Mouse (Mus musculus) MEL (cell line): ENCODE data around the gene 1700113H08Rik. TPM values are rescaled to one million over a fixed set of nuclear protein-coding genes. Genes with fewer than 3 reads are reported as not detected.

ENCODE experiments used
- DNase-seq: peaks from one replicate; pipeline ENCODE4 v3.0.0; 2011; ENCODE audit warnings: low read depth, low spot score
- H3K27ac ChIP-seq: 2 replicates; pipeline ENCODE4 v1.5.1; 2012; ENCODE audit warnings: low read depth, mild to moderate bottlenecking, control low read depth, low read length, moderate library complexity; ENCODE audit not compliant: control insufficient read depth
- H3K27me3 ChIP-seq, 2 experiments: fragments of 150-350 bp in 1 of 2; sonication (generic) in 1 of 2; 2 replicates each; pipeline ENCODE4 v1.6.1; 2012; ENCODE audit warnings: low read length in 2 of 2, mild to moderate bottlenecking in 2 of 2, improper control_type of control experiment in 1 of 2, moderate library complexity in 1 of 2; ENCODE audit not compliant: insufficient read depth in 2 of 2, control insufficient read depth in 1 of 2
- H3K36me3 ChIP-seq, 2 experiments: 2 replicates each; pipeline ENCODE4 v1.6.1; 2012 to 2014; ENCODE audit warnings: low read length in 2 of 2, improper control_type of control experiment in 1 of 2, inconsistent platforms in 1 of 2, mild to moderate bottlenecking in 1 of 2; ENCODE audit not compliant: insufficient read depth in 2 of 2, control insufficient read depth in 1 of 2
- H3K4me1 ChIP-seq, 2 experiments: fragments of 150-350 bp in 1 of 2; sonication (generic) in 1 of 2; 2 replicates each; pipeline ENCODE4 v1.6.1; 2012; ENCODE audit warnings: low read length in 2 of 2, improper control_type of control experiment in 1 of 2, mild to moderate bottlenecking in 1 of 2; ENCODE audit not compliant: insufficient read depth in 2 of 2, control insufficient read depth in 1 of 2
- H3K4me3 ChIP-seq, 2 experiments: fragments of 150-350 bp in 1 of 2; sonication (generic) in 1 of 2; 2 replicates each; pipeline ENCODE4 v1.5.1; 2012; ENCODE audit warnings: low read depth in 2 of 2, low read length in 2 of 2, mild to moderate bottlenecking in 2 of 2, moderate library complexity in 2 of 2, control low read depth in 1 of 2, improper control_type of control experiment in 1 of 2; ENCODE audit not compliant: control insufficient read depth in 1 of 2, insufficient read depth in 1 of 2
- H3K79me2 ChIP-seq: 2 replicates; pipeline ENCODE4 v1.6.1; 2012; ENCODE audit warnings: mild to moderate bottlenecking, low read length, moderate library complexity; ENCODE audit not compliant: control insufficient read depth, poor library complexity, insufficient read depth
- H3K9ac ChIP-seq: 2 replicates; pipeline ENCODE4 v1.6.1; 2012; ENCODE audit warnings: low read depth, mild to moderate bottlenecking, control low read depth, low read length, moderate library complexity; ENCODE audit not compliant: control insufficient read depth, poor library complexity, severe bottlenecking
- H3K9me3 ChIP-seq: fragments of 150-350 bp; sonication (generic); replicated peaks from 2 replicates; pipeline ENCODE4 v1.6.1; 2012; ENCODE audit warnings: mild to moderate bottlenecking, low read length, improper control_type of control experiment, moderate library complexity; ENCODE audit not compliant: insufficient read depth
- CHD2 ChIP-seq: IDR thresholded peaks from 2 replicates; pipeline ENCODE4 v1.6.1; 2011; ENCODE audit warnings: low read length, improper control_type of control experiment
- CTCF ChIP-seq, 3 experiments: IDR thresholded peaks in 2 of 3; conservative IDR thresholded peaks in 1 of 3; 2 replicates each; pipeline ENCODE4 v1.5.1; 2011 to 2012; ENCODE audit warnings: low read length in 3 of 3, low read depth in 2 of 3, mild to moderate bottlenecking in 2 of 3, improper control_type of control experiment in 1 of 3, inconsistent platforms in 1 of 3, mixed read lengths in 1 of 3, moderate library complexity in 1 of 3; ENCODE audit not compliant: control insufficient read depth in 1 of 3, insufficient read depth in 1 of 3, poor library complexity in 1 of 3, severe bottlenecking in 1 of 3
- ELF1 ChIP-seq: IDR thresholded peaks from 2 replicates; pipeline ENCODE4 v1.6.1; 2014; ENCODE audit warnings: low read depth, mild to moderate bottlenecking, inconsistent platforms, low read length, improper control_type of control experiment, moderate library complexity
- ETS1 ChIP-seq: IDR thresholded peaks from 2 replicates; pipeline ENCODE4 v1.6.1; 2012; ENCODE audit warnings: low read depth, mild to moderate bottlenecking, inconsistent platforms, low read length, improper control_type of control experiment, moderate library complexity
- GATA1 ChIP-seq: IDR thresholded peaks from 2 replicates; pipeline ENCODE4 v1.6.1; 2011; ENCODE audit warnings: low read depth, low read length, improper control_type of control experiment
- HCFC1 ChIP-seq: IDR thresholded peaks from 2 replicates; pipeline ENCODE4 v1.6.1; 2012; ENCODE audit warnings: low read depth, mild to moderate bottlenecking, inconsistent platforms, low read length, improper control_type of control experiment, moderate library complexity
- MAZ ChIP-seq: IDR thresholded peaks from 2 replicates; pipeline ENCODE4 v1.6.1; 2012; ENCODE audit warnings: low read depth, mild to moderate bottlenecking, inconsistent platforms, low read length, improper control_type of control experiment
- MYB ChIP-seq: IDR thresholded peaks from 2 replicates; pipeline ENCODE4 v1.6.1; 2011; ENCODE audit warnings: mild to moderate bottlenecking, low read depth, low read length, improper control_type of control experiment
- POLR2A ChIP-seq, 2 experiments: IDR thresholded peaks; 2 replicates each; pipeline ENCODE4 v1.6.1; 2011 to 2012; ENCODE audit warnings: low read length in 2 of 2, mild to moderate bottlenecking in 2 of 2, control low read depth in 1 of 2, improper control_type of control experiment in 1 of 2, low read depth in 1 of 2, moderate library complexity in 1 of 2; ENCODE audit not compliant: control insufficient read depth in 1 of 2, insufficient read depth in 1 of 2, poor library complexity in 1 of 2
- POLR2AphosphoS2 ChIP-seq: IDR thresholded peaks from 2 replicates; pipeline ENCODE4 v1.6.1; 2011; ENCODE audit warnings: low read length, improper control_type of control experiment
- POLR2AphosphoS5 ChIP-seq: IDR thresholded peaks from 2 replicates; pipeline ENCODE4 v1.6.1; 2012; ENCODE audit warnings: low read depth, borderline replicate concordance, mild to moderate bottlenecking, inconsistent platforms, low read length, moderate library complexity, mixed read lengths
- RAD21 ChIP-seq: IDR thresholded peaks from 2 replicates; pipeline ENCODE4 v1.6.1; 2011; ENCODE audit warnings: mild to moderate bottlenecking, low read depth, low read length, improper control_type of control experiment
- RCOR1 ChIP-seq: IDR thresholded peaks from 2 replicates; pipeline ENCODE4 v1.6.1; 2012; ENCODE audit warnings: low read depth, mild to moderate bottlenecking, inconsistent platforms, low read length, improper control_type of control experiment
- SMC3 ChIP-seq: IDR thresholded peaks from 2 replicates; pipeline ENCODE4 v1.6.1; 2011; ENCODE audit warnings: low read depth, low read length, improper control_type of control experiment
- TBP ChIP-seq: IDR thresholded peaks from 2 replicates; pipeline ENCODE4 v1.8.0; 2011; ENCODE audit warnings: low read depth, low read length, improper control_type of control experiment
- TCF12 ChIP-seq: IDR thresholded peaks from 2 replicates; pipeline ENCODE4 v1.6.1; 2014; ENCODE audit warnings: low read depth, mild to moderate bottlenecking, inconsistent platforms, low read length, improper control_type of control experiment, moderate library complexity
- USF1 ChIP-seq: IDR thresholded peaks from 2 replicates; pipeline ENCODE4 v1.6.1; 2014; ENCODE audit warnings: low read depth, mild to moderate bottlenecking, inconsistent platforms, low read length, improper control_type of control experiment, moderate library complexity
- USF2 ChIP-seq, 2 experiments: IDR thresholded peaks; 2 replicates each; pipeline ENCODE4 v1.6.1; 2011 to 2012; ENCODE audit warnings: improper control_type of control experiment in 2 of 2, low read length in 2 of 2, borderline replicate concordance in 1 of 2, inconsistent platforms in 1 of 2, low read depth in 1 of 2, mild to moderate bottlenecking in 1 of 2; ENCODE audit not compliant: insufficient read depth in 1 of 2
- ZMIZ1 ChIP-seq: IDR thresholded peaks from 2 replicates; pipeline ENCODE4 v1.6.1; 2012; ENCODE audit warnings: low read depth, mild to moderate bottlenecking, inconsistent platforms, low read length, improper control_type of control experiment, moderate library complexity
- ZNF384 ChIP-seq: IDR thresholded peaks from 2 replicates; pipeline ENCODE4 v1.6.1; 2012; ENCODE audit warnings: low read depth, mild to moderate bottlenecking, inconsistent platforms, low read length, improper control_type of control experiment
- polyA plus RNA-seq, 2 experiments: library from polyadenylated mRNA; stranded (reverse) in 1 of 2; unstranded in 1 of 2; fragments of >175 nt in 1 of 2; fragments of >200 nt in 1 of 2; gene quantifications; 2 replicates each; pipeline versions ENCODE4 v1.2.1 to v1.2.4; 2012; ENCODE audit warnings: low replicate concordance in 2 of 2, low read depth in 1 of 2; ENCODE audit not compliant: insufficient read length in 2 of 2, insufficient read depth in 1 of 2, missing spikeins in 1 of 2
- total RNA-seq: library from RNA; depleted of rRNA; stranded (reverse); fragments of 300-350 nt; gene quantifications from 2 replicates; pipeline ENCODE4 v1.2.3, GENCODE M21; 2012

The 1700113H08Rik gene
- total and polyA plus RNA-seq, 3 experiments = not detected

GRCm38 (mm10) chr10:87041265-87041664 lies 16.6 kb upstream of the 1700113H08Rik start:
- Histone ChIP-seq H3K36me3 (no peaks in the 10 kb centered on the region), H3K4me3 (no peak overlapping the region), H3K9ac (no peak overlapping the region), H3K79me2 (no peaks in the 10 kb centered on the region), H3K27ac (no peak overlapping the region), H3K4me1 (no peaks in the 10 kb centered on the region), H3K9me3 (no peaks in the 10 kb centered on the region), H3K27me3 (no peaks in the 10 kb centered on the region; a peak in 2 of 4 replicates)
- DNase-seq = no peak
- TF ChIP-seq RAD21 = no peak
- no peak for TF ChIP-seq ETS1
- no peak for TF ChIP-seq CTCF (IDR thresholded peaks at IDR 0.05 in 2 of 3, conservative IDR thresholded peaks at IDR 0.05 in 1 of 3; ENCODE audit: control insufficient read depth in 1 of 3, insufficient read depth in 1 of 3, low read depth in 2 of 3, low read length in 3 of 3, poor library complexity in 1 of 3, severe bottlenecking in 1 of 3)
- no peak for TF ChIP-seq GATA1
- TF ChIP-seq SMC3 = no peak
- TF ChIP-seq ELF1 = no peak
- no peak for TF ChIP-seq TBP
- no peak for TF ChIP-seq MAZ
- no peak for TF ChIP-seq RCOR1
- no peak for TF ChIP-seq HCFC1
- TF ChIP-seq TCF12 = no peak
- TF ChIP-seq ZNF384 = no peak
- TF ChIP-seq POLR2AphosphoS5 = no peak

- DNase-seq = no peak
- H3K4me1 ChIP-seq = no peaks in the 10 kb centered on the region
- no peaks in the 10 kb centered on the region for H3K79me2 ChIP-seq
- H3K36me3 ChIP-seq = no peaks in the 10 kb centered on the region
- H3K4me3 ChIP-seq = no peak overlapping the region
- H3K27ac ChIP-seq = no peak overlapping the region
- TF ChIP-seq MAZ = no peak
- no peak for TF ChIP-seq CHD2
- no peak for TF ChIP-seq RAD21
- no peak for TF ChIP-seq POLR2A (IDR thresholded peaks at IDR 0.05; ENCODE audit: control insufficient read depth in 1 of 2, insufficient read depth in 1 of 2, low read depth in 1 of 2, low read length in 2 of 2, poor library complexity in 1 of 2)
- TF ChIP-seq ZMIZ1 = no peak
- no peak for TF ChIP-seq USF1
- TF ChIP-seq POLR2AphosphoS2 = no peak
- TF ChIP-seq MYB = no peak
- no peak for TF ChIP-seq CTCF (IDR thresholded peaks at IDR 0.05 in 2 of 3, conservative IDR thresholded peaks at IDR 0.05 in 1 of 3; ENCODE audit: control insufficient read depth in 1 of 3, insufficient read depth in 1 of 3, low read depth in 2 of 3, low read length in 3 of 3, poor library complexity in 1 of 3, severe bottlenecking in 1 of 3)
- TF ChIP-seq USF2 (IDR thresholded peaks at IDR 0.05; ENCODE audit: borderline replicate concordance in 1 of 2, insufficient read depth in 1 of 2, low read depth in 1 of 2, low read length in 2 of 2) = no peak
- no peaks in the 10 kb centered on the region for H3K9me3 ChIP-seq
- H3K9ac ChIP-seq = no peak overlapping the region
- no peaks in the 10 kb centered on the region; a peak in 1 of 4 replicates for H3K27me3 ChIP-seq
Observed at GRCm38 (mm10) chr10:87045273-87045672, 12.6 kb upstream of the 1700113H08Rik start.
